Mouse (Mus musculus): Measurements from ENCODE around the gene Rtca.

DNA sequence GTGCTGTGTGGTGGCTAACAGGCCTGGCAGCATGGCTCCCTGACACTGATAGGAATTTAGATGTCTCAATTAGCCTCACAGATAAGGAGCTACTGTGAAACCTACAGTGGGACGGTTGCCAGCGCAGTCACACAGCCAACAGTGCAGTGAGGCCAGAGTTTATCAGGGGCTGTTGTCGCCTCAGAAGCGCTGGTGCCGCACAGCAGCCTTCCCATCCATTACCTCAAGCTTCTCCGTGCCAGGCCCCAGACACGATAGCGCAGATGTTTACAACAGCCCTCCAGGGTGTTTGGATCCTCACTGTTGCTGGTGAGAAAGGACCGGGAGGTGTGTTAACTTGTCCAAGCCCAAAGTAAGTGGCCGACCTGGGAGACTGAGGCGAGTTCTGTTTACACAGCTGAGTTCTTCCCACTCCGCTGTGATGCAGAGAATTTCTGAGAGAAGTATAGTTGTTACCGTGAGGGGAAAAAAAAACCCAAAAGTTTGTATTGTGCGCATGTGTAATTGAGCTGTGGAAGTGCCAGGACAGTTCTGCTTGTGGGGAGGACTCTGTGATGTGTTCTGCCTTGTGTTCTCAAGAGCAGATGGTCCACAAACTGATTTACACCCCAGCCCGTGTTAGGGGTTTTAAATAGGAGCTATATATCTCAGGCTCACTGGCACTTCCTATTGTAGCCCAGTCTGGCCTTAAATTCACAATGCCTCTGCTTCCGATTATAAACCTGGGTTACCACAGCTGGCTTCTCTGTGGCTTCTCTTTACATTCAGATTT, 28.6 kb upstream of the Rtca start:
- TF ChIP-seq EP300 (IDR thresholded peaks at IDR 0.05; ENCODE audit: low read depth) (no peak), CTCF (IDR thresholded peaks at IDR 0.05; ENCODE audit: low read depth) (no peak)
